Mouse (Mus musculus) limb, embryonic 11.5 days (tissue): ENCODE measurements at regions not wholly inside any gene's neighbourhood (a gene's known extent, or its start where the extent isn't known, plus 50 kb on each side); places are given as distances from the start of the nearest gene placed in this dataset.

Experiments used
- ATAC-seq: fragments of 200-750 bp; cut with Nextera tagmentation; 2 replicates; pipeline ENCODE4 v1.8.0; 2017; ENCODE audit warnings: low read depth; ENCODE audit not compliant: insufficient number of reproducible peaks, low FRiP score, low TSS enrichment
- DNase-seq: peaks from one replicate; pipeline ENCODE4 v3.0.0-alpha.2; 2015; ENCODE audit warnings: low spot score
- H3K27ac ChIP-seq: fragments of 300-500 bp; sonication (generic); replicated peaks from 2 replicates; pipeline ENCODE4 v1.5.1; 2014; ENCODE audit warnings: low read depth, mild to moderate bottlenecking, low read length
- H3K27me3 ChIP-seq: fragments of 300-500 bp; sonication (generic); 2 replicates; pipeline ENCODE4 v1.6.1; 2014; ENCODE audit warnings: mild to moderate bottlenecking, low read length, mixed read lengths; ENCODE audit not compliant: control insufficient read depth, insufficient read depth
- H3K36me3 ChIP-seq: fragments of 300-500 bp; sonication (generic); 2 replicates; pipeline ENCODE4 v1.6.1; 2014; ENCODE audit warnings: mild to moderate bottlenecking, low read length, moderate library complexity, mixed read lengths; ENCODE audit not compliant: control insufficient read depth, insufficient read depth
- H3K4me1 ChIP-seq: fragments of 300-500 bp; sonication (generic); 2 replicates; pipeline ENCODE4 v1.6.1; 2014; ENCODE audit warnings: low read length, mixed read lengths; ENCODE audit not compliant: control insufficient read depth, insufficient read depth
- H3K4me2 ChIP-seq: fragments of 300-500 bp; sonication (generic); 2 replicates; pipeline ENCODE4 v1.6.1; 2014; ENCODE audit warnings: low read depth, mild to moderate bottlenecking, moderate library complexity; ENCODE audit not compliant: severe bottlenecking
- H3K4me3 ChIP-seq: fragments of 300-500 bp; sonication (generic); 2 replicates; pipeline ENCODE4 v1.5.1; 2014; ENCODE audit warnings: low read depth, low read length
- H3K9ac ChIP-seq: fragments of 300-500 bp; sonication (generic); 2 replicates; pipeline ENCODE4 v1.6.1; 2014; ENCODE audit warnings: mild to moderate bottlenecking, low read length
- H3K9me3 ChIP-seq: fragments of 300-500 bp; sonication (generic); 2 replicates; pipeline ENCODE4 v1.6.1; 2016; ENCODE audit warnings: low read length; ENCODE audit not compliant: control insufficient read depth
- WGBS: fragments of 180-500 bp; shearing (Covaris S2); extraction: QIAGEN DNeasy Blood & Tissue Kit; methylation state at CpG from one replicate; pipeline ENCODE4 v1.1.7; 2014; 5-methylcytosine and 5-hydroxymethylcytosine counted together

DNA sequence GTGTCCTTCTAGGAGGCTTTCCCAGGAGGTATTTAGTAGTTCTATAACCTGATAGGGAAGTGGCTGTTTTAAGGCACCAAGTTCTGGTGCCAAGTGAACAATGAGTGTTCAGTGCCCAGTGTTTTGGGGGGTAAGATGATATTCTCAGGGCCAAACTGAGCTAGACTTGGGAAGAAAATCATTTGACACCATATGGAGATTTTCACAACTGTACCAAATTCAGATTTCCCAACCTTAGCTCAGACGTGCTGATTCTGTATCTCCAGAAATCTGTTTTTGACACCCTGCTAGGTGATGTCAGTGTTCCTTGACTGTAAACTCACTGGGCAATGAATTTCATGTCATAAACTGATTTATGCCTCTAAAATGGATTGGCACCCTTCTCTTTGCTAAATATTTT, 104.3 kb upstream of the Ccdc85a start:
- H3K36me3 ChIP-seq = no peaks in the 10 kb centered on the region
- no peak overlapping the region for H3K27ac ChIP-seq
- H3K4me2 ChIP-seq = no peak overlapping the region
- no peaks in the 10 kb centered on the region for H3K9me3 ChIP-seq
- DNase-seq (no peak), ATAC-seq (no peak)
- H3K4me1 ChIP-seq = peaks cover 9% of the 10 kb centered on the region
- H3K27me3 ChIP-seq = no peaks in the 10 kb centered on the region
- H3K9ac ChIP-seq = no peak overlapping the region
- WGBS = 67% methylated on average over 1 of the region's 1 CpGs
- H3K4me3 ChIP-seq = no peak overlapping the region

DNA sequence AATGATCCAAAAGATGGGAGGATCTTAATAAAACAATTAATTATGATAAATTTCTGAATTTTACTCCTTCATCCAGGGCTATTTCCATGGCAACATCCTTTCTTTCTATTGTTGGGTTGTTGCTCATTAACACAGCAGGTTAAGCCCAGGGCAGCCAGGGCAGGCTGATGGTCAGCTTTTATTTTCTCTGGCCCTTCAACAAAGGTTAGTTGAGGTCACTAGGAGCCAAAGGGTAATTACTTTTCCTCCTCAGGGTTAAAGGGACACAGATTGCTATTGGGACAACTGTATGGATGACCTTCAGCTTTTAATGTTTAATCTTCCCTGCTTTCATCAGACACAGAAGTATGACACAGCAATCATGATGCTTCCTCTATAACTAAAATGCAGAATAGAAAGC, 101.3 kb upstream of the Ccdc85a start:
- H3K9me3 ChIP-seq = no peaks in the 10 kb centered on the region

DNA sequence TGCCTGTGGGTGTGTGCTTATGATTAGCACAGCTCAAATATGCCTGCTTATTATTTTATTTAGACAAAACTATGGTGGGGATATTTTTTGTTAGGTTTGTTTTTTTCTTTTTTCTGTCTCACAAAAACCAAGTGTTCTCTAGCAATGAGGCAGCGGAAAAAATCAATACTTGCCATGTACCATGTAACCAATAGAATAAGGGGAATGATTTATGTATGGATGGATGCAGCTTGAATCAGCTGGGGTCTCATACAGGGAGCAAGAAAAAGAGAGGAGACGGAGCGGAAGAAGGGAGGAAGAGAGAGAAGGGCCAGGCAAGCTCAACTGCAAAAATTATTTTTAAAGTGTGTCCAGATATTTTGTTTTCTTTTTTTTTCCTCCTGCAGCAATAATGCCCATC, 97.2 kb upstream of the Ccdc85a start:
- H3K4me1 ChIP-seq = no peaks in the 10 kb centered on the region
- no peak overlapping the region for H3K4me3 ChIP-seq
- WGBS = 71% methylated on average over 3 of the region's 3 CpGs
- no peak for DNase-seq
- H3K9me3 ChIP-seq = no peaks in the 10 kb centered on the region
- H3K9ac ChIP-seq = no peak overlapping the region
- no peak overlapping the region for H3K4me2 ChIP-seq
- no peak for ATAC-seq
- no peaks in the 10 kb centered on the region for H3K36me3 ChIP-seq
- H3K27me3 ChIP-seq = no peaks in the 10 kb centered on the region
- no peak overlapping the region for H3K27ac ChIP-seq

More for the DNA sequence above, 101.3 kb upstream of the Ccdc85a start:
- H3K4me1 ChIP-seq = no peaks in the 10 kb centered on the region
- no peaks in the 10 kb centered on the region for H3K27me3 ChIP-seq
- ATAC-seq = no peak
- no peak overlapping the region for H3K27ac ChIP-seq
- no peaks in the 10 kb centered on the region for H3K36me3 ChIP-seq
- DNase-seq = no peak
- H3K4me2 ChIP-seq = no peak overlapping the region
- no peak overlapping the region for H3K9ac ChIP-seq
- no peak overlapping the region for H3K4me3 ChIP-seq

DNA sequence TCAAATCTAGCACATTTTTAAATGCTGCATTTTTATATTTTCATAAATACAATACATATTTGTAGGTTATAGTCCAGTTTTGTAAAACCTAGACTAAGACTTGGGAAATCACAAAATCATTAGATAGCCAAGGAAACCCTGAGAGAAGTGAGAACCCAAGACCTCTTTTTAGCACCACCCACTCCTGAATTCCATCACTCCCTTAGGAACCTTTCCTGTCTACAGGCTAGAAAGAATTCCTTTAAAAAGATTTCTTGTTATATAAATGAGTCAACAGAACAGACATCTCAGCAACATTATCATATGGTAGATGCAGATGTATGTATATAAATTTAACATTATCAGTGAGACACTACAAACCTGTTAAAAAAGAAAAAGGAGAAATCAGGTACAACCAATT, 86.6 kb upstream of the Ccdc85a start:
- Histone ChIP-seq H3K36me3 (no peaks in the 10 kb centered on the region), H3K27me3 (no peaks in the 10 kb centered on the region), H3K4me1 (no peaks in the 10 kb centered on the region), H3K9ac (no peak overlapping the region), H3K27ac (no peak overlapping the region), H3K4me2 (no peak overlapping the region), H3K4me3 (no peak overlapping the region), H3K9me3 (no peaks in the 10 kb centered on the region)
- ATAC-seq (no peak), DNase-seq (no peak)

DNA sequence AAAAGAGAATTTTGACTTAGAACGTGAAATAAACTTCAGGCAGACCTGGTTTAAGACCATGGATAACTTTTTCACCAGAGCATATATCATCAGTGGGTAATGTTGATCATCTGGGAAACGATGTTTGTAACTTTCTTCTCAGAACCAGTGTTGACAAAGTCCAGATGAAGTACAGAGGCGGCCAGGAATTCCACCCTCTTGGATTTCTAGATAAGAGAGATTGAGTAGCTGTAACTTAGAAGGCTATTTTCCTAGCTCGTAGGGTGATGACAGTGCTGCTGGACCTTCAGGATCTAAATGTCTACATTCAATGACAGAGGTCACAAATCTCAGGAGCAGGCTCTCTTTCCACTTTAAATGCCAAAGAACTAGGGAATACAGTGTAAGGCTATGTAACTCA, 85.2 kb upstream of the Ccdc85a start:
- Histone ChIP-seq H3K27me3 (no peaks in the 10 kb centered on the region), H3K36me3 (no peaks in the 10 kb centered on the region), H3K4me3 (no peak overlapping the region), H3K4me2 (no peak overlapping the region), H3K27ac (no peak overlapping the region), H3K9ac (no peak overlapping the region), H3K9me3 (no peaks in the 10 kb centered on the region), H3K4me1 (no peaks in the 10 kb centered on the region)
- ATAC-seq (no peak), DNase-seq (no peak)
- 40% methylated on average over 4 of the region's 4 CpGs for WGBS

DNA sequence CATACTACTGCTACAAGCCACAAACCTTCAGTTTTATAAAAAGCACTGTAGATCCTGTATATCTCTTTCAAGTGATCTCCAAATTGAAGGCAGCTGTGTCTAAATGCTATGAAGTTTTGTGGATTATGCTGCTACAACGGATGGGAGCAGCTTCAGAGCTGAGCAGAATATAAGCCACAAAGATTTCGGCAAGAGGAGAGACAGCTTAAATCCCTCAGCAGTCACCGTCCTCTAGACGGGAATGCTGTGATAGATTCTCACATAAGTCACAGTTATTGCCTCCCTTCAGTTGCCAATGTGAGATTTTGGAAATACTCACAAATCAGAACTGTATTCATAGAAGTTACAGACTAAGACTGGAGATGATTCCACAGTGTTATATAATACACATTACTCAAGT, 76.3 kb upstream of the Ccdc85a start:
- 65% methylated on average over 4 of the region's 4 CpGs for WGBS
- Histone ChIP-seq H3K9ac (no peak overlapping the region), H3K27ac (no peak overlapping the region), H3K4me1 (no peaks in the 10 kb centered on the region), H3K4me2 (no peak overlapping the region), H3K9me3 (no peaks in the 10 kb centered on the region), H3K36me3 (no peaks in the 10 kb centered on the region), H3K4me3 (no peak overlapping the region), H3K27me3 (no peaks in the 10 kb centered on the region)
- DNase-seq (no peak), ATAC-seq (no peak)

DNA sequence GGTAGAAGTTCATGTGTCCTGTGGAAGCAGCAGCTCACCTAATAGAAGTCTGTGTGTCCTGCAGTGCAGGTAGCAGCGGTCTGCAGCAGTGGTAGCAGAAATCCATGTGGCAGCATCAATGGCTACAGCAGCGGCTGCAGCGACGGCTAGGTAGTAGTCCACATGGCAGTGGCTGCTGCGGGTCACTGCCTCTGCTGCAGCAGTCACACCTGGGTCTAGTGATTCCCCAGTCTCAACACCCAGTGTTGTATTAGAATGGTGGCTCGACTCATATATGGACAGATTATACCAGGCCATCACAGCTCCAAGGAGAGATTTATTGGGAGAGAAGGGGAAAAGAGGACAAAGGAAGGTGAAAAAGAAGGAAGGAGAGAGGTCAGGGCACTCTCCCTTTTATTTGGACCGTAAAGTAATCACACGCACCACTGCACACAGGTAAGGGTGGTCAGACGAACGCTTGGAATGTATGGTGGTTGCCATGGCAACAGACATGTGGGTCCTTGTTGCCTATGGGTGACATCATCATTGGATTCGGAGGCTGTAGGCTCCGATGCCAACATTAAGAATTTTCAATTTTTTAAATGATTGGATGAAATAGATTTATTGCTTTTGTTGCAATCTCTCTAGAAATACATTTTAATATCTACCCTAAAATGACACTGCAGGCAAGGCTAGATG, 71.2 kb upstream of the Ccdc85a start:
- Histone ChIP-seq H3K27me3 (no peaks in the 10 kb centered on the region), H3K4me3 (no peak overlapping the region), H3K9me3 (no peaks in the 10 kb centered on the region), H3K36me3 (no peaks in the 10 kb centered on the region), H3K27ac (no peak overlapping the region), H3K4me2 (no peak overlapping the region), H3K4me1 (no peaks in the 10 kb centered on the region), H3K9ac (no peak overlapping the region)
- WGBS = 85% methylated on average over 12 of the region's 12 CpGs
- no peak for DNase-seq
- ATAC-seq = no peak

DNA sequence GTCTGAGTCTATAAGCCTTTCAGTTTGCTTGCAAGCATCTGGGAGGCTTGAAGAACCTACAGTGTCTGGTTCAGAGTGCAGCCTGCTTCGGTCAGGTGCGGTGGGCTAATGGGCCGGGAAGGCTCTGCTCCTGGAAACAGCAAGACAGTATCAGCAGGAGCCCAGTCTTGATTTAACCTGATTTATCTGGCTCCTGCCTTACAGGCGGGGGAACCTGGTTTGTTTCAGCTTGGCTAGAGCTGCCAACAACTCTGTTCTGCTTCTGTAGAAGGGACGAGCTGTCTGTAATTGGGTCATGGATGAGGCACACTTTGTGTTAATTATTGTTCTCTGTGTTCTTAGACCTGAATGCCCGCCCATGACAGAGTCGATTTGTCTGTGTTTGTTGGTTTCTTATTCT, 65.3 kb upstream of the Ccdc85a start:
- Histone ChIP-seq H3K36me3 (no peaks in the 10 kb centered on the region), H3K9ac (no peak overlapping the region), H3K9me3 (no peaks in the 10 kb centered on the region), H3K27me3 (no peaks in the 10 kb centered on the region), H3K4me1 (no peaks in the 10 kb centered on the region), H3K4me3 (no peak overlapping the region), H3K27ac (no peak overlapping the region), H3K4me2 (no peak overlapping the region)
- no peak for DNase-seq
- ATAC-seq = no peak
- 77% methylated on average over 7 of the region's 7 CpGs for WGBS

DNA sequence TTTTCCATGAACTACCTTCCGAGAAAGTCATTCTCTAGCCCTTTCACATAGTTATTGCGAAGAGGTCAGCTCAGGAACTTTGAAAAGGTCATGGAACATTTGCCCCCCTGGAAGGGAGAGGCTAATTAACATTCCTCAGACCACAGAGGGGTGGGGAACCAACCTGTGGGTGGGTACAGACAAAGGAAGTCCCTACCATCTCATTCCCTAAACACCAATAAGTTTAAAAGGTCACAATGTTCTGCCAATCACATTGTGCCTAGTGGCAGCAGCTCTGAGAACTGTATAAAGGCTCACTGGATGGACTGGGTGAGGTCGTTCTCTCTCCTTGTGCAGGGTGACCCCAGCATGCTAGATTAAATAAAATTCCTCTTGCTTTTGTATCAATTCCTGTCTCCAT, 64.8 kb upstream of the Ccdc85a start:
- H3K4me3 ChIP-seq = no peak overlapping the region
- no peaks in the 10 kb centered on the region for H3K36me3 ChIP-seq
- no peaks in the 10 kb centered on the region for H3K27me3 ChIP-seq
- no peaks in the 10 kb centered on the region for H3K9me3 ChIP-seq
- H3K4me1 ChIP-seq = no peaks in the 10 kb centered on the region
- WGBS = 39% methylated on average over 3 of the region's 3 CpGs
- ATAC-seq = no peak
- no peak overlapping the region for H3K4me2 ChIP-seq
- DNase-seq = no peak
- no peak overlapping the region for H3K9ac ChIP-seq
- H3K27ac ChIP-seq = no peak overlapping the region
